Mouse (Mus musculus) thymus, adult 18-20 months (tissue): Measurements from ENCODE around the gene Ascc2.

Experiments
- DNase-seq, 2 experiments: peaks; one replicate each; pipeline ENCODE4 v3.0.0; 2022; ENCODE audit warnings: mixed read lengths in 2 of 2

Gene Ascc2

GRCm38 (mm10) chr11:4729603-4730002 lies 92.1 kb downstream of the Ascc2 start:
- DNase-seq: no peak

DNA sequence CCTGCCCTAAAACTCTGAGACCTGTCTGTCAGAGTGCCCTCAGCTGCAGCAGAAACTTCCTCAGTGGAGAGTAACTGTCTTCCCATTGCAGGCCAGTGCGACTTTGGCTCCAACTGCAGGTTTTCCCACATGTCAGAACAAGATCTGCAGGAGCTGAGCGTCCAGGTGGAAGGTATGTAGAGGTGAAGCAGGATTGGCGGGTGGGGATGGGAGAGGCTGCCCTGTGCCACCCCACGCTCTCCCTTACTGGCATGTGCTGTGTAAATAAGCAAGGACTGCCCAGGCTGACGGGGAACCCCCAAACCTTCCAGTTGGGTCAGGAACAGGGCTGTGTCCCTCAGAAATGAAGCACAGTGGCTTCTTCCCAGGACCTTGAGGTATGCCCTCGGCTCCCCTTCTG lies 92.5 kb downstream of the Ascc2 start:
- DNase-seq: no peak

DNA sequence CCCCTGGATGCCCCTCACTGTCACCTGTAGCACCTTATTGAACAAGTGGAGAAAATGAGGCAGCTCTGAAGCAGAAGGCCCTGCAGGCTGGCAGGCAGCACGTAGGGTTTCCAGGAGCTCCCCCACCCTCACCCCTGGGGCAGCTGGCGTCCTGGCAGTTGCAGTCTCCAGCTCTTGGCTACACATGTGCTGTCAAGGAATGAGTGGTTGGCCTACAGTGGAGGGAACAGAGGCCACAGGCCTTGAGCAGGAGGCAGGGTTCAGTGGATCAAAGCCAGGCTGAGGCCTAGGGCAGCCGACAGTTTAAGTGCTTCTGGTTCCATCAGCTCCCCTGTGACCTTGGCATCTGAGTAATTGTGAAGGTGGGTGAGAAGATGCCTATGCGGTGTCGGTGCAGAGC lies 93.4 kb downstream of the Ascc2 start:
- DNase-seq: no peak

- DNase-seq: no peak
Observed at GRCm38 (mm10) chr11:4731781-4732180, 94.2 kb downstream of the Ascc2 start.

- no peak for DNase-seq
Observed at GRCm38 (mm10) chr11:4734179-4734578, 96.6 kb downstream of the Ascc2 start.
